Mouse (Mus musculus): ENCODE results near the gene Hist2h2bb. TPM values are rescaled to one million over a fixed set of nuclear protein-coding genes. Genes with fewer than 3 reads are reported as not detected.
A peak's percentile ranks its signal among the peaks of the same experiment; 100 is the strongest.

Hist2h2bb gene
- polyA plus RNA-seq, 1 experiment from 2014 or later = 13.9 TPM

- Histone ChIP-seq H3K4me1 (peaks cover 6% of the 10 kb centered on the region), H3K9me3 (no peaks in the 10 kb centered on the region), H3K4me3 (no peak overlapping the region), H3K27me3 (no peaks in the 10 kb centered on the region), H3K36me3 (no peaks in the 10 kb centered on the region), H3K9ac (no peak overlapping the region), H3K27ac (no peak overlapping the region), H3K4me2 (no peak overlapping the region)
- no peak for ATAC-seq (ENCODE audit: insufficient number of reproducible peaks, insufficient read depth, low FRiP score, low TSS enrichment, low read depth)
- 73% methylated on average over 3 of the region's 3 CpGs for WGBS
Measured at GRCm38 (mm10) chr3:96257190-96257589, 12.4 kb upstream of the Hist2h2bb start.

GRCm38 (mm10) chr3:96260220-96260619 is 9.3 kb upstream of the Hist2h2bb start:
- Histone ChIP-seq H3K4me2 (no peak overlapping the region), H3K4me3 (no peak overlapping the region), H3K27ac (no peak overlapping the region), H3K36me3 (no peaks in the 10 kb centered on the region), H3K9me3 (no peaks in the 10 kb centered on the region), H3K4me1 (peaks cover 23% of the 10 kb centered on the region), H3K9ac (no peak overlapping the region), H3K27me3 (no peaks in the 10 kb centered on the region)
- 84% methylated on average over 5 of the region's 5 CpGs for WGBS
- ATAC-seq (ENCODE audit: insufficient number of reproducible peaks, insufficient read depth, low FRiP score, low TSS enrichment, low read depth) = no peak

- no peaks in the 10 kb centered on the region for H3K27me3 ChIP-seq
- H3K4me2 ChIP-seq = peak overlapping the region; percentile 76
- H3K9me3 ChIP-seq = no peaks in the 10 kb centered on the region
- 47% methylated on average over 3 of the region's 3 CpGs for WGBS
- H3K9ac ChIP-seq = peak overlapping the region; percentile 87
- no peak for ATAC-seq (ENCODE audit: insufficient number of reproducible peaks, insufficient read depth, low FRiP score, low TSS enrichment, low read depth)
- H3K4me1 ChIP-seq = peaks cover 23% of the 10 kb centered on the region
- peak overlapping the region; percentile 62 for H3K4me3 ChIP-seq
- peak overlapping the region; percentile 99 for H3K27ac ChIP-seq
- no peaks in the 10 kb centered on the region for H3K36me3 ChIP-seq
Measured at GRCm38 (mm10) chr3:96261623-96262022, 7.9 kb upstream of the Hist2h2bb start.

- H3K36me3 ChIP-seq = no peaks in the 10 kb centered on the region
- H3K27me3 ChIP-seq = no peaks in the 10 kb centered on the region
- no peaks in the 10 kb centered on the region for H3K9me3 ChIP-seq
- peak overlapping the region; percentile 87 for H3K9ac ChIP-seq
- peak overlapping the region; percentile 62 for H3K4me3 ChIP-seq
- under 1% methylated on average over 19 of the region's 19 CpGs for WGBS
- H3K4me2 ChIP-seq = peak overlapping the region; percentile 76
- H3K4me1 ChIP-seq = peaks cover 29% of the 10 kb centered on the region
- 0 out of 2 replicates have a peak, but pooled peaks have one; percentile 50 for ATAC-seq (ENCODE audit: insufficient number of reproducible peaks, insufficient read depth, low FRiP score, low TSS enrichment, low read depth)
- H3K27ac ChIP-seq = peak overlapping the region; percentile 99
Measured at GRCm38 (mm10) chr3:96262216-96262875, 7.2 kb upstream of the Hist2h2bb start.

- peak within 1 kb of the TSS; percentile 76 for H3K4me2 ChIP-seq
- no peaks in the 10 kb centered on the region for H3K27me3 ChIP-seq
- H3K9me3 ChIP-seq = no peaks in the 10 kb centered on the region
- H3K9ac ChIP-seq = peak within 1 kb of the TSS; percentile 87
- peaks cover 36% of the 10 kb centered on the region for H3K4me1 ChIP-seq
- H3K4me3 ChIP-seq = peak within 1 kb of the TSS; percentile 62
- under 1% methylated on average over 40 of the region's 40 CpGs for WGBS
- no peaks in the 10 kb centered on the region for H3K36me3 ChIP-seq
- peak; percentile 83 for ATAC-seq (ENCODE audit: insufficient number of reproducible peaks, insufficient read depth, low FRiP score, low TSS enrichment, low read depth)
- peak within 1 kb of the TSS; percentile 99 for H3K27ac ChIP-seq
Measured at GRCm38 (mm10) chr3:96262979-96263550, 6.5 kb upstream of the Hist2h2bb start, which contains the start of gene Hist2h4. Gene Hist2h4, minus strand, starts transcription at chr3:96263311.

GRCm38 (mm10) chr3:96263558-96264403 is 5.8 kb upstream of the Hist2h2bb start:
- 6% methylated on average over 27 of the region's 27 CpGs for WGBS
- peak overlapping the region; percentile 76 for H3K4me2 ChIP-seq
- H3K27me3 ChIP-seq = no peaks in the 10 kb centered on the region
- H3K9me3 ChIP-seq = no peaks in the 10 kb centered on the region
- H3K27ac ChIP-seq = peak overlapping the region; percentile 99
- H3K4me1 ChIP-seq = peaks cover 38% of the 10 kb centered on the region
- H3K36me3 ChIP-seq = no peaks in the 10 kb centered on the region
- peak overlapping the region; percentile 62 for H3K4me3 ChIP-seq
- peak overlapping the region; percentile 83 for H3K9ac ChIP-seq
- ATAC-seq (ENCODE audit: insufficient number of reproducible peaks, insufficient read depth, low FRiP score, low TSS enrichment, low read depth) = no peak

- H3K9ac ChIP-seq = peak overlapping the region; percentile 83
- peak overlapping the region; percentile 99 for H3K27ac ChIP-seq
- H3K4me1 ChIP-seq = peaks cover 38% of the 10 kb centered on the region
- no peaks in the 10 kb centered on the region for H3K9me3 ChIP-seq
- no peaks in the 10 kb centered on the region for H3K36me3 ChIP-seq
- H3K27me3 ChIP-seq = no peaks in the 10 kb centered on the region
- WGBS = 74% methylated on average over 7 of the region's 7 CpGs
- ATAC-seq (ENCODE audit: insufficient number of reproducible peaks, insufficient read depth, low FRiP score, low TSS enrichment, low read depth) = no peak
- H3K4me3 ChIP-seq = peak overlapping the region; percentile 62
- H3K4me2 ChIP-seq = peak overlapping the region; percentile 76
Measured at GRCm38 (mm10) chr3:96264404-96264949, 5.1 kb upstream of the Hist2h2bb start.

GRCm38 (mm10) chr3:96266132-96266710 is 3.3 kb upstream of the Hist2h2bb start:
- 86% methylated on average over 8 of the region's 8 CpGs for WGBS

GRCm38 (mm10) chr3:96267541-96267940 is 2.0 kb upstream of the Hist2h2bb start:
- Histone ChIP-seq H3K9me3 (no peaks in the 10 kb centered on the region), H3K4me3 (no peak overlapping the region), H3K27me3 (no peaks in the 10 kb centered on the region), H3K9ac (no peak overlapping the region), H3K4me2 (peak overlapping the region; percentile 87), H3K36me3 (no peaks in the 10 kb centered on the region), H3K4me1 (peaks cover 33% of the 10 kb centered on the region), H3K27ac (peak overlapping the region; percentile 97)
- no peak for ATAC-seq (ENCODE audit: insufficient number of reproducible peaks, insufficient read depth, low FRiP score, low TSS enrichment, low read depth)
- 69% methylated on average over 4 of the region's 4 CpGs for WGBS

More at GRCm38 (mm10) chr3:96266132-96266710, 3.3 kb upstream of the Hist2h2bb start:
- ATAC-seq (ENCODE audit: insufficient number of reproducible peaks, insufficient read depth, low FRiP score, low TSS enrichment, low read depth) = no peak
- H3K4me1 ChIP-seq = peaks cover 42% of the 10 kb centered on the region
- no peak overlapping the region for H3K4me2 ChIP-seq
- no peaks in the 10 kb centered on the region for H3K27me3 ChIP-seq
- H3K9ac ChIP-seq = no peak overlapping the region
- H3K36me3 ChIP-seq = no peaks in the 10 kb centered on the region
- H3K9me3 ChIP-seq = no peaks in the 10 kb centered on the region
- peak overlapping the region; percentile 11; the same call in 1 of the 2 replicates for H3K27ac ChIP-seq
- H3K4me3 ChIP-seq = no peak overlapping the region

GRCm38 (mm10) chr3:96268051-96268775 is 1.3 kb upstream of the Hist2h2bb start, which contains the start of gene Hist2h3b:
Gene Hist2h3b, plus strand, starts transcription at chr3:96268654.
- Histone ChIP-seq H3K4me2 (peak within 1 kb of the TSS; percentile 87), H3K4me1 (peaks cover 32% of the 10 kb centered on the region)

More at GRCm38 (mm10) chr3:96268051-96268775, 1.3 kb upstream of the Hist2h2bb start, which contains the start of gene Hist2h3b:
- Histone ChIP-seq H3K9ac (peak within 1 kb of the TSS; percentile 83), H3K4me3 (peak within 1 kb of the TSS; percentile 57), H3K27ac (peak within 1 kb of the TSS; percentile 97), H3K27me3 (no peaks in the 10 kb centered on the region), H3K9me3 (no peaks in the 10 kb centered on the region), H3K36me3 (no peaks in the 10 kb centered on the region)
- WGBS = 21% methylated on average over 30 of the region's 30 CpGs
- ATAC-seq (ENCODE audit: insufficient number of reproducible peaks, insufficient read depth, low FRiP score, low TSS enrichment, low read depth) = peak; percentile 62; the same call in 1 of the 2 replicates

Data from embryonic facial prominence, embryonic 13.5 days (tissue).